Mouse (Mus musculus) mature B cell (primary cell): Measurements from ENCODE around the gene Msh6.
"Not testable (repeated sequence)": the region's sequence is repeated elsewhere in the genome, so short reads cannot be mapped to it uniquely, and the experiment has no call there.

Experiments
- in situ Hi-C: fragments of 300-500 bp; cut with MboI; formaldehyde crosslinking; loops from 2 replicates; pipeline ENCODE4 v1.14.3; 2019

Gene Msh6

DNA sequence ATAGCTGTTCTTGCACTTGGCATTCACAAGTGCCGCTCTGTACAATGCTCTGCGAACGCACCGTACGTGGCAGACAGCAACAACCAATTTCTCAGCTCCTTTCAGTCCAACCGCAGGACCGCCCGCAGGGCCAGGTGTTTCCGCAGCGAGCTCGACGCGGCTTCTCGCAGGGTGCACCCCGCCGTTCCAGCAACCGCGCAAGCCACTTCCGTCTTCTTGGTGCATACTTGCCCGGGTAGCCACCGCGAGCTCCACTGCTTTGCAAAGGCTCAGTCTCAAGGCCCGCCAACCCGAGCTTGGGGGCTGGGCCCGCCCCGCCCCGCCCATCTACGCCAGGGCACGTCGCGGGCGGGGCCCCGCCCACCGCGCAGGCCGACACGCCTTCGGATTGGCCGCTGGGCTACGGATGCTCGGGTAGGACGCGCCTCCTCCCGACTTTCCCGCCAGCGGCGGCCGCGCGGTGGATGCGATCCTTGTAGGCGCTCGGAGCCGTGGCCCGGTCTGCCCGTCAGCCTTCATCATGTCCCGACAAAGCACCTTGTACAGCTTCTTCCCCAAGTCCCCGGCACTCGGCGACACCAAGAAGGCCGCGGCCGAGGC, at the start of gene Msh6:
Msh6 (plus strand) TSS at position 434 of the 600 bp plus-strand sequence.
- in situ Hi-C loops: no loop called here

- in situ Hi-C loops: no loop called here
These were observed 40.5 kb upstream of the Msh6 start for GRCm38 (mm10) chr17:87934326-87934725.

DNA sequence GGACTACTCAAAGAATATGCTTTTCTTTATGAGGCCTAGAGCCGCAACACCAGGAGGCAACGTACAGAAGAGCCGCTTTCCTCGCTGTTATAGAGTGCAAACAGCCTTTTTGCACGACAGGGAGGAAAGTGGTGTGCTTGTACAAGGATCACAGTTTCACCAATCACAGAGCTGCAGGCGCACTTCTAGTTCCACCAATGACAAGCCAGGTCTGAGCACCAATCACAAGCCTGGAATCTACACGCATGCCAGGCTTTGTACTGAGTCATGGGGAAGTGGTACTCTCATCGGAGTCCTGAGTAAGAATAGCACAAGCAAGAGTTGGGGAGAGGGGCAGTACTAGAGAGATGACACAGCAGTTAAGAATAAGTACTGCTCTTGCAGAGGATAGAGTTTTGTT, 40.1 kb upstream of the Msh6 start:
- in situ Hi-C loops: no loop called here

- in situ Hi-C loops: no loop called here
These were observed 38.7 kb upstream of the Msh6 start for GRCm38 (mm10) chr17:87936156-87936555.

- in situ Hi-C loops: no loop called here
These were observed 25.8 kb upstream of the Msh6 start for GRCm38 (mm10) chr17:87948965-87949584.

DNA sequence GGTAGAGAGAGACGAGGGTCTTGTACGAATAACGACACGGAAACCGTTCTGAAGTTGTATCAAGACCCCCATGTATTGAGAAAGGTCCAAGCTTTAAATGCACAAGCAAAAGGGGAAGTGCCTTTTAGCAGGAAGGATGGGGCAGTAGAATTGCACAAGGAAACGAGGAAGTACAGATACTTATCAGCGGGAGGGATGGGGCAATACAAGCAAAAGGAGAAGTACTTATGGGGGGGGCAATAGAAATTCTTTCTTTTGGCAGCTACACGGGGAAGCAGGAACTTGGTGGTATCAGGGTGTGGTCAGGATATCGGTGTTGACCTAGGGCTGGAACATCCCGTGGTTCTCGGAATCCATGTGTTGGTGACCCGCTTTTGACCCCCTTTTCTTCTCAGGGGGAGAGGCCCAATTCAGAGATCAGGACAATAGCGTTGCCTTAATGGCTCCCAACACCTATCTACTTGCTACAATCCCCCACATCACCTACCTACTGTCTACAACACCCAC, 20.2 kb upstream of the Msh6 start:
- in situ Hi-C loops: not testable (repeated sequence)

DNA sequence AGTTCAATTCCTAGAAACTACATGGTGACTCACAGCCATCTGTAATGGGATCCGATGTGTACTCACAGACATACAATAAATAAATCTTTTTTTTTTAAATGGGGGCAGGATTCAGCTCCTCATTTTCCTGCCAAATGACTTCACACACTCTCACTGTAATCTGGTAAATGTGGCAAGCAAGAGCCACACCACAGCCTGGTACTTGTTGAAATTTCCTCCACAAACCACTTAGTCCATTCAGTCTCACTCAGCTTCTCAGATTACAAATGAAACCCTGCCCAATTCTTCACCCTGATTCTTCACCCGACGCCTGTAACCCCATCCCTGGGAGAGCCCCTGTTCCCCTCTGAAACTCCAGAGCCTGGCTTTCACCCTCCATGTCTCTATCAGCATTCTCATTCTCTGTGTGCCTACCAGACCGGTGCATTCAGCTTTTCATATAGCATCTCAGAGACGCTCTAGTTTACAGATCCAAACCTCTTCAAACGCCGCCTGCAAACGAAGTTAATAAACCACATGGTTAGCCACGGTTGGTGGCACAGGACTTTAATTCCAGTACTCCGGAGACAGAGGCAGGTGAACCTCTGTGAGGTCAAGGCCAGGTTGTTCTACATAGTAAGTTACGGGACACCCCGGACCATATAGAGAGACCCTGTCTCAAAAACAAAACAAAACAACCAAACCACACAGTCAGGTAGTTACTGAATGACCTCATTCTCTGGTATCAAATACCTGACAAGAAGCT, 17.6 kb upstream of the Msh6 start:
- in situ Hi-C loops: no loop called here

DNA sequence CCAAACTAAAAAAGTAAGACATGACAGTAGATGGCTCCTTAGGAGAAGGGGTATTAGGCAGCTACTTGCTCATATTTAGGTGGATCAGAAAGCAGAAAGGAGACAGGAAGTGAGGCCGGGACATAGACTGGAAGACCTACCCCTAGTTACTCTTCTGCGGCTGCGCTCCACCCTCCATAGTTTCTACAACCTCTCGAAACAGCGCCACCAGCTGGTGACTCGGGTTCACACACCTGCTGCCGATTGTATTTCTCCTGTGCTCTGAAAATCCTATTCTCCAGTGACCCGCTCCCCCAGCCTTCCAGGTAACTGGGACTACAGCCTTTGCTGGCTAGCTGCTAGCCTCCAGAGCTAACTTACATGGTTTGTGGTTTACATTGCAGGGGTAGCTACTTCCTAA, 16.6 kb upstream of the Msh6 start:
- in situ Hi-C loops: no loop called here

- in situ Hi-C loops: not testable (repeated sequence)
These were observed 15.5 kb upstream of the Msh6 start for GRCm38 (mm10) chr17:87959406-87959805.

DNA sequence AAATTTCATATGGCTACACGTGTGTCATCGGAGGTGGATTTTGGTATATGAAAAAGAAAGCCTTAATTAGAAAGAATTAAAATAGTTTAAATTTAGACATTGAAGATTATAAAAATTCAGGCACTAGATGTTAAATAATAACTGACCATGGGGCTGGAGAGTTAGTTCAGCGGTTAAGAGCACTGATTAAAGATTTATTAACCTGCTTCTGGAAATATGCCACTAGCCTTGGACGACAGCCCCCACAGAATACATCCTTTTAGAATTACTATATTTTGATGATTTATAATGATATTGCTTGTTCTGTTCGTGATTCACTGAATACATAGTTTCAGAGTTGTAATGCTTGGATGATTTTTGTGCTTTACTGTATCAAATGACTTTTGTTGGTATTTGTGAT, 14.9 kb upstream of the Msh6 start:
- in situ Hi-C loops: not testable (repeated sequence)

- in situ Hi-C loops: no loop called here
These were observed 11.5 kb upstream of the Msh6 start for GRCm38 (mm10) chr17:87963081-87964075.

DNA sequence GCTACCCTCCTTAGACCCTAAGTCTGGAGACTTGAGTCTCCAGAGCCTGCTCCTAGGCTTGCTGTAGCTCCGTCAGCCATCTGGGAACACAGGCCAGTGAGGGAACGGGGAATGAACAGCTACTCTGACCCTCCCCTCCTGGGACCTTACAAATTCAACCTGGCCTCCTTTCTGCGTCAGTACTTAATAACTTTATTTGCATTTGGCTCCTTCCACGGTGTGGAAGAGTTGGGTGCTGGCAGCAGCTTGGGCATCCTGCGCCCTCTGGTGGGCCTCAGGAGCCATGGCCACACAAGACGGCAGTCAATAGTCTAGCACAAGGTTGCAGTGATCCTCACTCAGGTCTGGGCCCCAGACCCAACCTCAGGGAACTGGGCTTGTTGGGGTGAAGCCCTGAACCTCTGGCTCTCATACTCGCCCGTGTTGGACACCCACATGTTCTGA, 6.4 kb upstream of the Msh6 start:
- in situ Hi-C loops: not testable (repeated sequence)

DNA sequence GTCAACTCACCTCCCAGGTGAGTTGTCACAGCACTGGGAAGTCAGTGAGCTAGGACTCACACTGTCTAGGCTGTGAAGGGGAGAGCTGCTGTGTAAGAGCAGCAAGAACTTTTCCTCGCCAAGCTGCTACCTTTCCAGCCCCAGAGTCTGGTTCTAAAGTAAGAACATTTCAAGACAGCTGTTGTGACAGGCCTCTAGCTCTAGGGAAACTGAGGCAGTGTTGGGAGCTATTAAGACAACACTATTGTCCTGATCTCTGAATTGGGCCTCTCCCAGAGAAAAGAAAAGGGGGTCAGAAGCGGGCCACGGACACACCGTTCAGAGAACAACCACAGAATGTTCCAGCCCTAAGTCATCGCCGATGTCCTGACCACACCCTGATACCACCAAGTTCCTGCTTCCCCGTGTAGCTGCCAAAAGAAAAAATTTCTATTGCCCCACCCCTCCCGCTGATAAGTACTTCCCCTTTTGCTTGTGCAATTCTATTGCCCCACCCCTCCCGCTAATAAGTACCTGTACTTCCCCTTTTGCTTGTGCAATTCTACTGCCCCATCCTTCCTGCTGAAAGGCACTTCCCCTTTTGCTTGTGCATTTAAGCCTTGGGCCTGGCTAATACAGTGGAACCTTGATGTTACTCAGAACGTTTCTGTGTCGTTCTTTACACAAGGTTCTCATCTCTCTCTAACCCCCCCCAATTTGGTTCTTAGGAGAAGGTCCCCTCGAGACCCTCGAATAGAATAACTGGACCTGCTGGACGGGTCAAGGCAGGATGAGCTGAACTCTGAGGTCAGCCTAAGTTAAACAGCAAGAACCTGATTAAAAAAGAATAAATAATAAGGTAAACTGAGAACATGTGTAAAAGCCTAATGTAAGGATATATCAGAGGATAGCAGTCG, 2.9 kb upstream of the Msh6 start:
- in situ Hi-C loops: not testable (repeated sequence)

- in situ Hi-C loops: no loop called here
These were observed 2.0 kb upstream of the Msh6 start for GRCm38 (mm10) chr17:87972856-87973255.

DNA sequence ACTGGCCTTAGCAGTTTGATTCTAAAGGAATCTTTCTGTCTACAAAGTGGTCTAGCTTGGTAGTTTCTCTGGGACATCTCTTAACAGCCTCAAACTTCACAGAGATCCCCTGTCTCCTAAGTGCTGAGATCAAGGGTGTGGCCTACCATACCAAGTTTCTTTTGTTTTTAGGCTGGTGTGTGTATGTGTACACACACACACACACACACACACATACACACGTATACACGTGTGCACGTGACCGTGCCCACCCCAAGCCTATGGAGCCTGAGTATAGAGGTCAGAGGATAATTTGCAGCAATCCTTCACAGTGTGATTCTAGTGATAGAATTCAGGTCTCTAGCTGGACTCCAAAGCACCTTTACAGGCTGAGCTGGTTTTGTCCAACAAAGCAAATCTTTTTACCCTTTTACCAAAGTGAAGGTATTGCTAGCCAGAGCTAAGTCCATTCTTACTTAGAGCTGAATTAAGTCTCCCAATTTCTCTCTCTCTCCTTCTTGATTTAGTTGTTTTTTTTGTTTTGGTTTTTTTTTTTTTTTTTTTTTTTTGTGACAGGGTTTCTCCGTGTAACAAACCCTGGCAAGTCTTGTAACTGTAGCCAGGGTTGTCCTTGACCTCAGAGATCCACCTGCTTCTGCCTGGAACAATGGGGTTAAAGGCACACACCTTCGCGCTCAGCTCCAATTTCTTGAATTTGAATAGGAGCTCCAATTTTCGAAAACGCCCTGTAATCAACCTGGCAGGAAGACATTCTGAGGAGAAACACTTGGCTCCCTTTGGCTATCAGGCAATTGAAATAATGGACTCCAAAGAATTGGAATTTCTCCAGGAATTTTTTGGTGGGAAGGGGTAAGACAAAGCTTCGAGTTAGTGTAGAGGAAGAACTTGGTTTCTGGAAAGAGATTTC, 1.3 kb upstream of the Msh6 start:
- in situ Hi-C loops: no loop called here

- in situ Hi-C loops: no loop called here
These were observed 479 bp downstream of the Msh6 start for GRCm38 (mm10) chr17:87975229-87975853.

GRCm38 (mm10) chr17:87976154-87976806, 1.4 kb downstream of the Msh6 start:
- in situ Hi-C loops: no loop called here

DNA sequence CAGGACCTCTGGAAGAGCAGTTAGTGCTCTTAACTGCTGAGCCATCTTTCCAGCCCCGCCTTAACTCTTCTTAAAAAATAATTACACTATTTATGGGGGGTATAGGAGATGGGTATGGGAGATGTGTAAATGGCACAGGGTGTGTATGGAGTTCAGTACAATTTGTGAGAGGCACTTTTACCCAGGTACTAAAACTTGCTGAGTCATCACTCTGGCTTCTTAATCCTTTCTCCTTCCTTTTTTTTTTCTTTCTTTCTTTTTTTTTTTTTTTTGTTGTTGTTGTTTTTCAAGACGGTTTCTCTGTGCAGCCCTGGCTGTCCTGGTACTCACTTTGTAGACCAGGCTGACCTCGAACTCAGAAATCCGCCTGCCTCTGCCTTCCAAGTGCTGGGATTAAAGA, 2.1 kb downstream of the Msh6 start:
- in situ Hi-C loops: not testable (repeated sequence)

GRCm38 (mm10) chr17:87979696-87980095, 4.8 kb downstream of the Msh6 start:
- in situ Hi-C loops: not testable (repeated sequence)
